Mouse (Mus musculus) myocyte (in vitro differentiated cells): ENCODE measurements around the gene Sf3a1. TPM values are rescaled to one million over a fixed set of nuclear protein-coding genes. Genes with fewer than 3 reads are reported as not detected.
A peak's percentile ranks its signal among the peaks of the same experiment; 100 is the strongest.

Experiments
- H3K27me3 ChIP-seq: one replicate; pipeline ENCODE4 v1.6.1; 2011; ENCODE audit not compliant: control insufficient read depth, insufficient read depth, insufficient read length
- H3K36me3 ChIP-seq: one replicate; pipeline ENCODE4 v1.6.1; 2011; ENCODE audit not compliant: control insufficient read depth, insufficient read depth
- H3K4me2 ChIP-seq: one replicate; pipeline ENCODE4 v1.6.1; 2011; ENCODE audit warnings: low read depth, control low read depth
- H3K4me3 ChIP-seq: one replicate; pipeline ENCODE4 v1.5.1; 2011; ENCODE audit warnings: mild to moderate bottlenecking, control low read depth, moderate library complexity
- H3K79me2 ChIP-seq: one replicate; pipeline ENCODE4 v1.6.1; 2011; ENCODE audit not compliant: control insufficient read depth, insufficient read depth
- H3ac ChIP-seq: one replicate; pipeline ENCODE4 v1.6.1; 2011; ENCODE audit not compliant: control insufficient read depth, insufficient read length
- CEBPB ChIP-seq: IDR thresholded peaks from 2 replicates; pipeline ENCODE4 v1.6.1; 2011; ENCODE audit warnings: mild to moderate bottlenecking, moderate library complexity; ENCODE audit not compliant: poor library complexity, insufficient read depth, severe bottlenecking
- E2F4 ChIP-seq: IDR thresholded peaks from one replicate; pipeline ENCODE4 v1.6.1; 2011; ENCODE audit warnings: mild to moderate bottlenecking, control low read depth, moderate library complexity; ENCODE audit not compliant: insufficient read depth
- MAX ChIP-seq: IDR thresholded peaks from one replicate; pipeline ENCODE4 v1.6.1; 2011; ENCODE audit warnings: low read depth, mild to moderate bottlenecking, control low read depth
- MYOD1 ChIP-seq, 3 experiments: IDR thresholded peaks; one replicate each; pipeline ENCODE4 v1.6.1; 2011; ENCODE audit warnings: control low read depth in 2 of 3, low read depth in 2 of 3, mild to moderate bottlenecking in 2 of 3, moderate library complexity in 1 of 3; ENCODE audit not compliant: insufficient read length in 2 of 3, control insufficient read depth in 1 of 3
- MYOG ChIP-seq, 3 experiments: IDR thresholded peaks; one replicate each; pipeline ENCODE4 v1.6.1; 2011; ENCODE audit warnings: control low read depth in 2 of 3, low read depth in 2 of 3, mild to moderate bottlenecking in 2 of 3; ENCODE audit not compliant: insufficient read length in 2 of 3, control insufficient read depth in 1 of 3, insufficient read depth in 1 of 3
- POLR2A ChIP-seq: IDR thresholded peaks from one replicate; pipeline ENCODE4 v1.6.1; 2011; ENCODE audit warnings: low read depth, mild to moderate bottlenecking, control low read depth, moderate library complexity; ENCODE audit not compliant: insufficient read length
- POLR2AphosphoS2 ChIP-seq: IDR thresholded peaks from one replicate; pipeline ENCODE4 v1.6.1; 2011; ENCODE audit warnings: low read depth, control low read depth; ENCODE audit not compliant: insufficient read length
- REST ChIP-seq: IDR thresholded peaks from one replicate; pipeline ENCODE4 v1.6.1; 2011; ENCODE audit warnings: mild to moderate bottlenecking, control low read depth, moderate library complexity; ENCODE audit not compliant: insufficient read depth, insufficient read length
- SRF ChIP-seq: IDR thresholded peaks from one replicate; pipeline ENCODE4 v1.6.1; 2011; ENCODE audit warnings: low read depth; ENCODE audit not compliant: control insufficient read depth, insufficient read length
- TCF12 ChIP-seq: IDR thresholded peaks from one replicate; pipeline ENCODE4 v1.6.1; 2011; ENCODE audit warnings: mild to moderate bottlenecking, control low read depth; ENCODE audit not compliant: poor library complexity, insufficient read depth, severe bottlenecking
- TCF3 ChIP-seq: IDR thresholded peaks from one replicate; pipeline ENCODE4 v1.6.1; 2011; ENCODE audit warnings: low read depth, control low read depth; ENCODE audit not compliant: insufficient read length
- USF1 ChIP-seq: IDR thresholded peaks from one replicate; pipeline ENCODE4 v1.6.1; 2011; ENCODE audit warnings: low read depth, mild to moderate bottlenecking, control low read depth, moderate library complexity
- polyA plus RNA-seq: library from polyadenylated mRNA; unstranded; fragments of >200 nt; fragmentation: generic; extraction: Trizol; gene quantifications from one replicate; pipeline ENCODE4 v1.2.1, GENCODE M21; 2012; ENCODE audit warnings: missing spikeins

Sf3a1 gene
- polyA plus RNA-seq, 1 experiment: 47.0 TPM

- no peak overlapping the region for H3K4me3 ChIP-seq
- peak overlapping the region; percentile 31 for H3K4me2 ChIP-seq
- H3ac ChIP-seq: no peak overlapping the region
- TF ChIP-seq TCF12 (no peak), SRF (no peak)
- no peaks in the 10 kb centered on the region for H3K27me3 ChIP-seq
- no peaks in the 10 kb centered on the region for H3K79me2 ChIP-seq
- no peaks in the 10 kb centered on the region for H3K36me3 ChIP-seq
These were observed 30.5 kb downstream of the Sf3a1 start for GRCm38 (mm10) chr11:4190677-4191076.

- no peak overlapping the region for H3K4me3 ChIP-seq
These were observed 32.6 kb downstream of the Sf3a1 start for GRCm38 (mm10) chr11:4192757-4193156.

GRCm38 (mm10) chr11:4193420-4193819 lies 33.3 kb downstream of the Sf3a1 start:
- H3K27me3 ChIP-seq: no peaks in the 10 kb centered on the region
- no peaks in the 10 kb centered on the region for H3K36me3 ChIP-seq
- H3ac ChIP-seq: no peak overlapping the region
- H3K4me3 ChIP-seq: no peak overlapping the region
- no peaks in the 10 kb centered on the region for H3K79me2 ChIP-seq
- H3K4me2 ChIP-seq: no peak overlapping the region
- TF ChIP-seq MAX (no peak), USF1 (no peak), POLR2AphosphoS2 (no peak), REST (no peak), SRF (no peak), TCF12 (no peak), E2F4 (no peak), MYOG (IDR thresholded peaks at IDR 0.05; ENCODE audit: control insufficient read depth in 1 of 3, insufficient read depth in 1 of 3, insufficient read length in 2 of 3, low read depth in 2 of 3) (no peak), POLR2A (no peak), TCF3 (no peak), CEBPB (no peak)

More at GRCm38 (mm10) chr11:4192757-4193156, 32.6 kb downstream of the Sf3a1 start:
- H3K79me2 ChIP-seq: no peaks in the 10 kb centered on the region
- no peak overlapping the region for H3K4me2 ChIP-seq
- H3K36me3 ChIP-seq: no peaks in the 10 kb centered on the region
- H3K27me3 ChIP-seq: no peaks in the 10 kb centered on the region
- TF ChIP-seq POLR2AphosphoS2 (no peak), TCF3 (no peak), MYOD1 (IDR thresholded peaks at IDR 0.05; ENCODE audit: control insufficient read depth in 1 of 3, insufficient read length in 2 of 3, low read depth in 2 of 3) (no peak), USF1 (no peak), POLR2A (no peak), TCF12 (no peak), CEBPB (no peak), SRF (no peak), MYOG (IDR thresholded peaks at IDR 0.05; ENCODE audit: control insufficient read depth in 1 of 3, insufficient read depth in 1 of 3, insufficient read length in 2 of 3, low read depth in 2 of 3) (no peak), MAX (no peak), E2F4 (no peak), REST (no peak)
- no peak overlapping the region for H3ac ChIP-seq

GRCm38 (mm10) chr11:4195597-4196031 lies 35.5 kb downstream of the Sf3a1 start:
- no peaks in the 10 kb centered on the region for H3K27me3 ChIP-seq
- H3K4me3 ChIP-seq: no peak overlapping the region
- no peak overlapping the region for H3K4me2 ChIP-seq
- H3ac ChIP-seq: no peak overlapping the region
- no peaks in the 10 kb centered on the region for H3K79me2 ChIP-seq
- TF ChIP-seq POLR2AphosphoS2: no peak
- TF ChIP-seq MYOG (IDR thresholded peaks at IDR 0.05; ENCODE audit: control insufficient read depth in 1 of 3, insufficient read depth in 1 of 3, insufficient read length in 2 of 3, low read depth in 2 of 3): no peak
- TF ChIP-seq E2F4: no peak
- no peak for TF ChIP-seq POLR2A
- TF ChIP-seq REST: no peak
- no peak for TF ChIP-seq TCF3
- no peaks in the 10 kb centered on the region for H3K36me3 ChIP-seq

- TF ChIP-seq E2F4 (no peak), TCF12 (no peak), REST (no peak), CEBPB (no peak), POLR2AphosphoS2 (no peak), MYOG (IDR thresholded peaks at IDR 0.05; ENCODE audit: control insufficient read depth in 1 of 3, insufficient read depth in 1 of 3, insufficient read length in 2 of 3, low read depth in 2 of 3) (no peak), MYOD1 (IDR thresholded peaks at IDR 0.05; ENCODE audit: control insufficient read depth in 1 of 3, insufficient read length in 2 of 3, low read depth in 2 of 3) (no peak), MAX (no peak), USF1 (no peak), TCF3 (no peak), SRF (no peak), POLR2A (no peak)
These were observed 36.5 kb downstream of the Sf3a1 start for GRCm38 (mm10) chr11:4196636-4197035.

More at GRCm38 (mm10) chr11:4196636-4197035, 36.5 kb downstream of the Sf3a1 start:
- H3K27me3 ChIP-seq: no peaks in the 10 kb centered on the region
- H3ac ChIP-seq: no peak overlapping the region
- no peak overlapping the region for H3K4me3 ChIP-seq
- peaks cover 1% of the 10 kb centered on the region for H3K79me2 ChIP-seq
- H3K4me2 ChIP-seq: no peak overlapping the region
- no peaks in the 10 kb centered on the region for H3K36me3 ChIP-seq
